Mouse (Mus musculus) liver, postnatal 0 days (tissue): ENCODE results near the gene Hmx1.

Experiments
- CTCF ChIP-seq: sonication (generic); IDR thresholded peaks from 2 replicates; pipeline ENCODE4 v1.5.1; 2016; ENCODE audit warnings: antibody characterized with exemption, low read depth
- EP300 ChIP-seq: IDR thresholded peaks from 2 replicates; pipeline ENCODE4 v1.6.1; 2016; ENCODE audit warnings: antibody characterized with exemption, low read depth, mild to moderate bottlenecking

DNA sequence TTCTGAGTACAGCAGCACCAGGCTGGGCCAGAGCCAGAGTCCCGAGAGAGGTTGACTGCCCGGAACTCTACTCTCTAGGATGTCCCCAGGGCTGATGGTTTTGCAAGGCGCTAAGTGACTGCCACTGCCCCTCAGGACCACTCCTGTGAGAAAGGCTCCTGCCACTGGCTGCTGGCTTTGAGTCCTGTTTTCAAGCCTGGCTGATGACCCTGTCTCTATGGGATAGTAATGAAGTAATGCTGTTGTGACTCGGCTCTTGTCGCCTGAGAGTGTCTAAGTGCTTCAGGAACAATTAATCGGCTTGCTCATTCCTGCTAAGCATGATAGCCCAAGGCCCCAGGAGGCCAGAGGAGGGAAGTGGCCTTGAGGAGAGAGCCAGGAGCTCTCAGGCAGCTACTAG, 45.8 kb downstream of the Hmx1 start:
- TF ChIP-seq CTCF (no peak), EP300 (no peak)
